In genomic region chr7:99393711-99394325, GRCm38 (mm10) we compare ENCODE assay signal across 16 mouse cellular contexts. TPM values are rescaled to one million over a fixed set of nuclear protein-coding genes. Genes with fewer than 3 reads are reported as not detected.
DNase-seq lines count a peak whose midpoint lies in the region; ATAC-seq lines count a peak whose summit lies in the region.
"Had no signal": no experiment of that assay in that cellular context is flagged by ENCODE, and none has a peak within 500 bp of the region (broad histone marks: within the 10 kb centered on the region; RNA-seq: fewer than 3 reads in every experiment).

No protein-coding gene starts in this region.

- no peaks in the 10 kb centered on the region for H3K36me3 ChIP-seq in embryonic facial prominence, embryonic 13.5 days
- peaks cover 30% of the 10 kb centered on the region for H3K36me3 ChIP-seq in embryonic facial prominence, embryonic 10.5 days (replicated peaks)
- 0 out of 2 replicates have a peak, but pooled peaks cover 3% of the 10 kb centered on the region for H3K36me3 ChIP-seq in limb, embryonic 10.5 days
- peaks cover 7% of the 10 kb centered on the region; the same call in 1 of the 2 replicates for H3K36me3 ChIP-seq in kidney, embryonic 15.5 days
- H3K36me3 ChIP-seq: heart, embryonic 15.5 days had no signal

- peaks cover 52% of the 10 kb centered on the region for H3K4me1 ChIP-seq in embryonic facial prominence, embryonic 13.5 days
- peaks cover 71% of the 10 kb centered on the region for H3K4me1 ChIP-seq in embryonic facial prominence, embryonic 10.5 days
- H3K4me1 ChIP-seq in limb, embryonic 10.5 days, result peaks cover 57% of the 10 kb centered on the region
- peaks cover 58% of the 10 kb centered on the region for H3K4me1 ChIP-seq in kidney, embryonic 15.5 days

- H3K27me3 ChIP-seq in embryonic facial prominence, embryonic 13.5 days, result no peaks in the 10 kb centered on the region
- no peaks in the 10 kb centered on the region for H3K27me3 ChIP-seq in embryonic facial prominence, embryonic 10.5 days (replicated peaks; ENCODE audit: low read depth, poor library complexity, severe bottlenecking)
- H3K27me3 ChIP-seq in limb, embryonic 10.5 days (ENCODE audit: low read depth, poor library complexity, severe bottlenecking), result no peaks in the 10 kb centered on the region
- H3K27me3 ChIP-seq in kidney, embryonic 15.5 days, result no peaks in the 10 kb centered on the region
- H3K27me3 ChIP-seq: heart, embryonic 15.5 days; Patski had no signal

- no peak overlapping the region for H3K9ac ChIP-seq in embryonic facial prominence, embryonic 13.5 days
- no peak overlapping the region for H3K9ac ChIP-seq in kidney, embryonic 15.5 days
- H3K9ac ChIP-seq: heart, embryonic 15.5 days had no signal

- H3K4me2 ChIP-seq in embryonic facial prominence, embryonic 13.5 days, result no peak overlapping the region
- no peak overlapping the region for H3K4me2 ChIP-seq in kidney, embryonic 15.5 days
- H3K4me2 ChIP-seq: heart, embryonic 15.5 days; liver, embryonic 11.5 days had no signal

- peak overlapping the region; percentile 29; the same call in 1 of the 2 replicates for H3K27ac ChIP-seq in embryonic facial prominence, embryonic 13.5 days
- no peak overlapping the region for H3K27ac ChIP-seq in embryonic facial prominence, embryonic 10.5 days (replicated peaks)
- H3K27ac ChIP-seq in limb, embryonic 10.5 days, result peak overlapping the region; percentile 17; the same call in 1 of the 2 replicates
- no peak overlapping the region for H3K27ac ChIP-seq in kidney, embryonic 15.5 days
- H3K27ac ChIP-seq: heart, embryonic 15.5 days; layer of hippocampus, adult 2 months had no signal

- no peak for DNase-seq in embryonic facial prominence, embryonic 10.5 days (ENCODE audit: low spot score)
- DNase-seq in CD4-positive, CD25-positive, alpha-beta regulatory T cell, adult 2 months (ENCODE audit: low read depth, low spot score), result peak; percentile 28
- peak; percentile 78 to 80 for DNase-seq in cerebellum, postnatal 14 days
- no peak for DNase-seq in limb, embryonic 10.5 days (ENCODE audit: low spot score)
- DNase-seq in ovary, adult 18-20 months (ENCODE audit: low spot score), result no peak
- no peak for DNase-seq in spleen, postnatal 14 days (ENCODE audit: low spot score in 2 of 2)
- DNase-seq: adrenal gland, postnatal 10 days; lung, postnatal 4 days; thymus, postnatal 14 days had no signal

- no peak for ATAC-seq in embryonic facial prominence, embryonic 13.5 days (ENCODE audit: insufficient number of reproducible peaks, insufficient read depth, low FRiP score, low TSS enrichment, low read depth)
- no peak for ATAC-seq in kidney, embryonic 15.5 days (replicated peaks; ENCODE audit: low FRiP score)
- ATAC-seq: Patski had no signal

- WGBS in embryonic facial prominence, embryonic 13.5 days, result 72% methylated on average over 13 of the region's 13 CpGs
- 89% methylated on average over 13 of the region's 13 CpGs for WGBS in embryonic facial prominence, embryonic 10.5 days
- 87% methylated on average over 13 of the region's 13 CpGs for WGBS in limb, embryonic 10.5 days
- 72% methylated on average over 13 of the region's 13 CpGs for WGBS in kidney, embryonic 15.5 days

- no peaks in the 10 kb centered on the region for H3K9me3 ChIP-seq in embryonic facial prominence, embryonic 13.5 days
- H3K9me3 ChIP-seq in embryonic facial prominence, embryonic 10.5 days, result no peaks in the 10 kb centered on the region
- no peaks in the 10 kb centered on the region for H3K9me3 ChIP-seq in limb, embryonic 10.5 days (replicated peaks)
- no peaks in the 10 kb centered on the region for H3K9me3 ChIP-seq in kidney, embryonic 15.5 days (replicated peaks)
- H3K9me3 ChIP-seq: heart, embryonic 15.5 days had no signal

- no peak overlapping the region for H3K4me3 ChIP-seq in embryonic facial prominence, embryonic 13.5 days
- H3K4me3 ChIP-seq in embryonic facial prominence, embryonic 10.5 days, result no peak overlapping the region
- no peak overlapping the region for H3K4me3 ChIP-seq in limb, embryonic 10.5 days
- no peak overlapping the region for H3K4me3 ChIP-seq in kidney, embryonic 15.5 days (replicated peaks)
- H3K4me3 ChIP-seq: heart, embryonic 15.5 days; layer of hippocampus, adult 2 months; myocyte had no signal

RNA-seq across cellular contexts. Expression of gene Gdpd5, which starts 12.6 kb away (rescaled TPM):
- polyA plus RNA-seq in embryonic facial prominence, embryonic 13.5 days (2015; fragmentation: Nextera tagmentation; extraction: Ambion mirVana), result 10.8 and 11.3 TPM in 2 replicates
- polyA plus RNA-seq in embryonic facial prominence, embryonic 10.5 days (2016; fragmentation: Nextera tagmentation; extraction: Ambion mirVana), result 21.4 TPM in 2 replicates
- polyA plus RNA-seq in limb, embryonic 10.5 days (2016; fragmentation: Nextera tagmentation; extraction: Ambion mirVana), result 9.9 and 12.3 TPM in 2 replicates
- polyA plus RNA-seq in kidney, embryonic 15.5 days (2015; fragmentation: Nextera tagmentation; extraction: Ambion mirVana), result 14.5 and 17.3 TPM in 2 replicates

RNA-seq across cellular contexts. Expression of gene Serpinh1, which starts 40.8 kb away (rescaled TPM):
- 1,619 and 1,744 TPM in 2 replicates for polyA plus RNA-seq in embryonic facial prominence, embryonic 13.5 days (2015; fragmentation: Nextera tagmentation; extraction: Ambion mirVana)
- polyA plus RNA-seq in embryonic facial prominence, embryonic 10.5 days (2016; fragmentation: Nextera tagmentation; extraction: Ambion mirVana), result 1,061 and 1,072 TPM in 2 replicates
- 1,171 and 1,177 TPM in 2 replicates for polyA plus RNA-seq in limb, embryonic 10.5 days (2016; fragmentation: Nextera tagmentation; extraction: Ambion mirVana)
- 1,575 and 1,603 TPM in 2 replicates for polyA plus RNA-seq in kidney, embryonic 15.5 days (2015; fragmentation: Nextera tagmentation; extraction: Ambion mirVana)

Comparison
In these comparisons a context has a peak if more than half of its experiments do, and no peak if none do; other contexts are left out.
1. H3K27ac ChIP-seq: peak in embryonic facial prominence, embryonic 13.5 days (single experiment) and limb, embryonic 10.5 days (single experiment); none in embryonic facial prominence, embryonic 10.5 days (single experiment) and kidney, embryonic 15.5 days (single experiment).
2. DNase-seq: peak in CD4-positive, CD25-positive, alpha-beta regulatory T cell, adult 2 months (single experiment) and cerebellum, postnatal 14 days (2 of 2); none in embryonic facial prominence, embryonic 10.5 days (single experiment), limb, embryonic 10.5 days (single experiment), ovary, adult 18-20 months (single experiment) and spleen, postnatal 14 days (0 of 2).